Mouse (Mus musculus): Measurements from ENCODE around the gene Txlna.

Txlna gene

GRCm38 (mm10) chr4:129586943-129587342, 53.9 kb downstream of the Txlna start:
- DNase-seq (ENCODE audit: low read depth), result no peak

- DNase-seq (ENCODE audit: low read depth), result no peak
Observed at GRCm38 (mm10) chr4:129585773-129586172, 55.1 kb downstream of the Txlna start.

GRCm38 (mm10) chr4:129584884-129585608, 55.8 kb downstream of the Txlna start:
- peak; percentile 88 for DNase-seq (ENCODE audit: low read depth)

- DNase-seq (ENCODE audit: low read depth), result peak; percentile 23
Observed at GRCm38 (mm10) chr4:129584370-129584769, 56.5 kb downstream of the Txlna start.

GRCm38 (mm10) chr4:129582251-129582650, 58.6 kb downstream of the Txlna start:
- peak; percentile 47 for DNase-seq (ENCODE audit: low read depth)

GRCm38 (mm10) chr4:129580347-129580746, 60.5 kb downstream of the Txlna start:
- peak; percentile 23 for DNase-seq (ENCODE audit: low read depth)

- DNase-seq (ENCODE audit: low read depth), result no peak
Observed at GRCm38 (mm10) chr4:129578466-129578865, 62.4 kb downstream of the Txlna start, which contains the start of gene Fam167b. Gene Fam167b (minus strand): TSS chr4:129578549.

GRCm38 (mm10) chr4:129577688-129578087, 63.2 kb downstream of the Txlna start:
- no peak for DNase-seq (ENCODE audit: low read depth)

GRCm38 (mm10) chr4:129576863-129577491, 63.9 kb downstream of the Txlna start:
- peak; percentile 61 for DNase-seq (ENCODE audit: low read depth)
